ENCODE assay signal across 12 mouse cellular contexts in genomic region chr5:131813331-131813781, GRCm38 (mm10).
DNase-seq lines count a peak whose midpoint lies in the region; ATAC-seq and TF ChIP-seq lines count a peak whose summit lies in the region.
"Had no signal": no experiment of that assay in that cellular context is flagged by ENCODE, and none has a peak within 500 bp of the region (broad histone marks: within the 10 kb centered on the region; RNA-seq: fewer than 3 reads in every experiment).

No protein-coding gene starts in this region.

- no peak overlapping the region for H3K9ac ChIP-seq in forebrain, embryonic 14.5 days (ENCODE audit: low read length)
- H3K9ac ChIP-seq in heart, embryonic 11.5 days (ENCODE audit: low read depth, low read length) = no peak overlapping the region
- H3K9ac ChIP-seq: hindbrain, embryonic 14.5 days; limb, embryonic 12.5 days; midbrain, embryonic 13.5 days had no signal

- H3K36me3 ChIP-seq in forebrain, embryonic 14.5 days (ENCODE audit: control insufficient read depth, insufficient read depth, low read length) = no peaks in the 10 kb centered on the region
- H3K36me3 ChIP-seq in heart, embryonic 11.5 days (ENCODE audit: control insufficient read depth, insufficient read depth, low read length) = no peaks in the 10 kb centered on the region
- no peaks in the 10 kb centered on the region for H3K36me3 ChIP-seq in myocyte (ENCODE audit: control insufficient read depth, insufficient read depth)
- H3K36me3 ChIP-seq: limb, embryonic 12.5 days; midbrain, embryonic 13.5 days had no signal

- WGBS in forebrain, embryonic 14.5 days = 50% methylated on average over 7 of the region's 7 CpGs
- WGBS in heart, embryonic 11.5 days (ENCODE audit: insufficient replicate concordance) = 40% methylated on average over 7 of the region's 7 CpGs

- TF ChIP-seq POLR2A in myocyte (IDR thresholded peaks at IDR 0.05; ENCODE audit: insufficient read length, low read depth) = no peak

- H3K27ac ChIP-seq in forebrain, embryonic 14.5 days (ENCODE audit: low read depth, low read length) = peak overlapping the region; percentile 55; the same call in 1 of the 2 replicates
- H3K27ac ChIP-seq in heart, embryonic 11.5 days (ENCODE audit: low read depth, low read length) = no peak overlapping the region
- H3K27ac ChIP-seq: hindbrain, embryonic 14.5 days; limb, embryonic 12.5 days; midbrain, embryonic 13.5 days had no signal

- H3K4me2 ChIP-seq in forebrain, embryonic 14.5 days (ENCODE audit: low read length) = no peak overlapping the region
- H3K4me2 ChIP-seq in heart, embryonic 11.5 days = no peak overlapping the region
- H3K4me2 ChIP-seq in myocyte (ENCODE audit: low read depth) = peak overlapping the region; percentile 65
- H3K4me2 ChIP-seq: hindbrain, embryonic 14.5 days; limb, embryonic 12.5 days; midbrain, embryonic 13.5 days had no signal

- no peaks in the 10 kb centered on the region for H3K27me3 ChIP-seq in forebrain, embryonic 14.5 days (replicated peaks; ENCODE audit: control insufficient read depth, insufficient read depth, low read length)
- no peaks in the 10 kb centered on the region for H3K27me3 ChIP-seq in heart, embryonic 11.5 days (ENCODE audit: control insufficient read depth, insufficient read depth, low read length)
- H3K27me3 ChIP-seq in myocyte (ENCODE audit: control insufficient read depth, insufficient read depth, insufficient read length) = no peaks in the 10 kb centered on the region
- H3K27me3 ChIP-seq: limb, embryonic 12.5 days; midbrain, embryonic 13.5 days had no signal

- peak; percentile 55; the same call in 1 of the 2 replicates for ATAC-seq in forebrain, embryonic 14.5 days
- 0 out of 2 replicates have a peak, but pooled peaks have one; percentile 27 for ATAC-seq in heart, embryonic 11.5 days (replicated peaks; ENCODE audit: insufficient number of reproducible peaks, low FRiP score, low TSS enrichment)
- no peak for ATAC-seq in erythroblast, adult 5-6 weeks (replicated peaks; ENCODE audit: low FRiP score, poor library complexity, severe bottlenecking)
- ATAC-seq: midbrain, embryonic 13.5 days had no signal

- no peaks in the 10 kb centered on the region for H3K9me3 ChIP-seq in forebrain, embryonic 14.5 days (replicated peaks; ENCODE audit: control insufficient read depth, low read length)
- H3K9me3 ChIP-seq in heart, embryonic 11.5 days (replicated peaks; ENCODE audit: control insufficient read depth, low read length) = no peaks in the 10 kb centered on the region
- H3K9me3 ChIP-seq: limb, embryonic 12.5 days; midbrain, embryonic 13.5 days had no signal

- peak; percentile 47 for DNase-seq in layer of hippocampus, adult 9-11 months
- DNase-seq in layer of hippocampus, postnatal 14 days (ENCODE audit: low spot score in 2 of 2) = no peak
- DNase-seq in forebrain, embryonic 14.5 days (ENCODE audit: low spot score) = no peak
- no peak for DNase-seq in ovary, postnatal 36 days (ENCODE audit: low spot score)
- DNase-seq in embryo, embryonic 10.5 days (ENCODE audit: low spot score) = no peak
- DNase-seq: retina, postnatal 1 day had no signal

- no peak overlapping the region for H3K4me3 ChIP-seq in forebrain, embryonic 14.5 days (ENCODE audit: low read depth, low read length)
- no peak overlapping the region for H3K4me3 ChIP-seq in heart, embryonic 11.5 days (ENCODE audit: low read depth, low read length)
- H3K4me3 ChIP-seq in myocyte = no peak overlapping the region
- H3K4me3 ChIP-seq: limb, embryonic 12.5 days; midbrain, embryonic 13.5 days had no signal

- no peaks in the 10 kb centered on the region for H3K79me2 ChIP-seq in myocyte (ENCODE audit: control insufficient read depth, insufficient read depth)

- H3K4me1 ChIP-seq in forebrain, embryonic 14.5 days (ENCODE audit: control insufficient read depth, insufficient read depth, low read length) = peaks cover 19% of the 10 kb centered on the region
- H3K4me1 ChIP-seq in heart, embryonic 11.5 days (ENCODE audit: control insufficient read depth, insufficient read depth, low read length) = peaks cover 32% of the 10 kb centered on the region

- no peak overlapping the region for H3ac ChIP-seq in myocyte (ENCODE audit: control insufficient read depth, insufficient read length)

TF ChIP-seq in myocyte, 11 proteins besides CTCF, POLR2A, EP300 and RAD21:
- peak; percentile 16 to 83 (median 82) for TF ChIP-seq MYOD1 (IDR thresholded peaks at IDR 0.05; ENCODE audit: control insufficient read depth in 1 of 3, insufficient read length in 2 of 3, low read depth in 2 of 3)
- TF ChIP-seq MYOG (IDR thresholded peaks at IDR 0.05; ENCODE audit: control insufficient read depth in 1 of 3, insufficient read depth in 1 of 3, insufficient read length in 2 of 3, low read depth in 2 of 3) = peak in 2 of 3 experiments; percentile 60 to 82
- no peak for TF ChIP-seq POLR2AphosphoS2 (IDR thresholded peaks at IDR 0.05; ENCODE audit: insufficient read length, low read depth)
- no peak for TF ChIP-seq CEBPB (IDR thresholded peaks at IDR 0.05; ENCODE audit: insufficient read depth, poor library complexity, severe bottlenecking)
- peak; percentile 4 for TF ChIP-seq TCF12 (IDR thresholded peaks at IDR 0.05; ENCODE audit: insufficient read depth, poor library complexity, severe bottlenecking)
- TF ChIP-seq MAX (IDR thresholded peaks at IDR 0.05; ENCODE audit: low read depth) = no peak
